Mouse (Mus musculus) heart, adult 2 months (tissue): Measurements from ENCODE around the gene Fkbp6.

ENCODE experiments used
- EP300 ChIP-seq: fragments of 200-500 bp; IDR thresholded peaks from 2 replicates; pipeline ENCODE4 v1.6.1; 2011; ENCODE audit warnings: low read depth, low read length, control low read depth; ENCODE audit not compliant: insufficient read depth
- POLR2A ChIP-seq: fragments of 200-500 bp; IDR thresholded peaks from 2 replicates; pipeline ENCODE4 v1.6.1; 2011; ENCODE audit warnings: mild to moderate bottlenecking, low read depth, low read length, control low read depth; ENCODE audit not compliant: insufficient read depth

- no peak for TF ChIP-seq EP300
- no peak for TF ChIP-seq POLR2A
Observed at GRCm38 (mm10) chr5:135258280-135259150, 91.3 kb downstream of the Fkbp6 start.
